Mouse (Mus musculus) bone marrow, adult 2 months (tissue): ENCODE data around the gene Mettl14. TPM values are rescaled to one million over a fixed set of nuclear protein-coding genes. Genes with fewer than 3 reads are reported as not detected.
"Not testable (repeated sequence)": the region's sequence is repeated elsewhere in the genome, so short reads cannot be mapped to it uniquely, and the experiment has no call there.

ENCODE experiments used
- H3K27ac ChIP-seq: fragments of 200-500 bp; 2 replicates; pipeline ENCODE4 v1.5.1; 2012; ENCODE audit warnings: low read depth, mild to moderate bottlenecking, control low read depth, inconsistent platforms, low read length; ENCODE audit not compliant: control insufficient read depth, poor library complexity, insufficient read depth
- H3K4me1 ChIP-seq: fragments of 200-500 bp; 2 replicates; pipeline ENCODE4 v1.6.1; 2011; ENCODE audit warnings: low read length; ENCODE audit not compliant: control insufficient read depth, insufficient read depth
- H3K4me3 ChIP-seq: fragments of 200-500 bp; replicated peaks from 2 replicates; pipeline ENCODE3; 2011; ENCODE audit warnings: mild to moderate bottlenecking, low read depth, low read length, control low read depth; ENCODE audit not compliant: control insufficient read depth
- CTCF ChIP-seq: fragments of 200-500 bp; IDR thresholded peaks from 2 replicates; pipeline ENCODE4 v1.5.1; 2011; ENCODE audit warnings: low read length, control low read depth; ENCODE audit not compliant: control insufficient read depth, insufficient read depth
- POLR2A ChIP-seq: fragments of 200-500 bp; IDR thresholded peaks from 2 replicates; pipeline ENCODE4 v1.6.1; 2011; ENCODE audit warnings: low read depth, mild to moderate bottlenecking, control low read depth, low read length, borderline replicate concordance; ENCODE audit not compliant: control insufficient read depth
- WGBS: fragments of 180-500 bp; shearing (Covaris S2); methylation state at CpG from one replicate; pipeline ENCODE4 v1.1.7; 2018; 5-methylcytosine and 5-hydroxymethylcytosine counted together
- polyA plus RNA-seq: library from polyadenylated mRNA; stranded (reverse); fragments of >200 nt; gene quantifications from 2 replicates; pipeline ENCODE4 v1.2.4, GENCODE M21; 2011; ENCODE audit warnings: low replicate concordance; ENCODE audit not compliant: missing spikeins, insufficient read depth, insufficient read length

Gene Mettl14
- polyA plus RNA-seq, 1 experiment, result 11.3 TPM

- 78% methylated on average over 6 of the region's 6 CpGs for WGBS
- Histone ChIP-seq H3K27ac (no peak overlapping the region), H3K4me3 (no peak overlapping the region), H3K4me1 (no peaks in the 10 kb centered on the region)
- TF ChIP-seq CTCF, result no peak
- TF ChIP-seq POLR2A, result no peak
These were observed 26.1 kb upstream of the Mettl14 start for GRCm38 (mm10) chr3:123411821-123412578.

- WGBS, result 53% methylated on average over 3 of the region's 3 CpGs
- no peaks in the 10 kb centered on the region for H3K4me1 ChIP-seq
- H3K4me3 ChIP-seq, result no peak overlapping the region
- no peak overlapping the region for H3K27ac ChIP-seq
- TF ChIP-seq CTCF (no peak), POLR2A (no peak)
These were observed 19.0 kb upstream of the Mettl14 start for GRCm38 (mm10) chr3:123404945-123405344.

- no peak for TF ChIP-seq POLR2A
- TF ChIP-seq CTCF, result no peak
- no peaks in the 10 kb centered on the region for H3K4me1 ChIP-seq
- no peak overlapping the region for H3K4me3 ChIP-seq
- WGBS, result 76% methylated on average over 9 of the region's 9 CpGs
- H3K27ac ChIP-seq, result no peak overlapping the region
These were observed 11.9 kb upstream of the Mettl14 start for GRCm38 (mm10) chr3:123397562-123398481.

GRCm38 (mm10) chr3:123395611-123396010 lies 9.7 kb upstream of the Mettl14 start:
- Histone ChIP-seq H3K4me1 (no peaks in the 10 kb centered on the region), H3K4me3 (no peak overlapping the region), H3K27ac (no peak overlapping the region)
- no peak for TF ChIP-seq POLR2A
- no peak for TF ChIP-seq CTCF
- WGBS, result 89% methylated on average over 5 of the region's 5 CpGs

GRCm38 (mm10) chr3:123391180-123391579 lies 5.3 kb upstream of the Mettl14 start:
- Histone ChIP-seq H3K4me1 (no peaks in the 10 kb centered on the region), H3K27ac (no peak overlapping the region), H3K4me3 (no peak overlapping the region)
- no peak for TF ChIP-seq POLR2A
- no peak for TF ChIP-seq CTCF
- 75% methylated on average over 4 of the region's 4 CpGs for WGBS

- not testable (repeated sequence) for H3K4me1 ChIP-seq
These were observed 361 bp upstream of the Mettl14 start for GRCm38 (mm10) chr3:123386157-123386780.

GRCm38 (mm10) chr3:123385118-123385485 lies 806 bp downstream of the Mettl14 start:
- Histone ChIP-seq H3K27ac (peak overlapping the region; percentile 23; the same call in 1 of the 2 replicates), H3K4me3 (peak overlapping the region; percentile 89), H3K4me1 (no peaks in the 10 kb centered on the region)
- 8% methylated on average over 6 of the region's 6 CpGs for WGBS
- TF ChIP-seq POLR2A, result no peak
- no peak for TF ChIP-seq CTCF

More at GRCm38 (mm10) chr3:123386157-123386780, 361 bp upstream of the Mettl14 start:
- not testable (repeated sequence) for H3K27ac ChIP-seq
- H3K4me3 ChIP-seq, result peak overlapping the region; percentile 89
- 18% methylated on average over 12 of the region's 12 CpGs for WGBS

- no peak for TF ChIP-seq POLR2A
- no peak for TF ChIP-seq CTCF
- no peak overlapping the region for H3K4me3 ChIP-seq
These were observed 1.5 kb downstream of the Mettl14 start for GRCm38 (mm10) chr3:123384435-123384834.

More at GRCm38 (mm10) chr3:123384435-123384834, 1.5 kb downstream of the Mettl14 start:
- 77% methylated on average over 7 of the region's 7 CpGs for WGBS
- Histone ChIP-seq H3K4me1 (no peaks in the 10 kb centered on the region), H3K27ac (no peak overlapping the region)
